Mouse (Mus musculus): ENCODE data around the gene Cacna2d3. TPM values are rescaled to one million over a fixed set of nuclear protein-coding genes. Genes with fewer than 3 reads are reported as not detected.

The Cacna2d3 gene
- total RNA-seq, 2 experiments from 2014 or later = 0.41 to 0.52 TPM

DNA sequence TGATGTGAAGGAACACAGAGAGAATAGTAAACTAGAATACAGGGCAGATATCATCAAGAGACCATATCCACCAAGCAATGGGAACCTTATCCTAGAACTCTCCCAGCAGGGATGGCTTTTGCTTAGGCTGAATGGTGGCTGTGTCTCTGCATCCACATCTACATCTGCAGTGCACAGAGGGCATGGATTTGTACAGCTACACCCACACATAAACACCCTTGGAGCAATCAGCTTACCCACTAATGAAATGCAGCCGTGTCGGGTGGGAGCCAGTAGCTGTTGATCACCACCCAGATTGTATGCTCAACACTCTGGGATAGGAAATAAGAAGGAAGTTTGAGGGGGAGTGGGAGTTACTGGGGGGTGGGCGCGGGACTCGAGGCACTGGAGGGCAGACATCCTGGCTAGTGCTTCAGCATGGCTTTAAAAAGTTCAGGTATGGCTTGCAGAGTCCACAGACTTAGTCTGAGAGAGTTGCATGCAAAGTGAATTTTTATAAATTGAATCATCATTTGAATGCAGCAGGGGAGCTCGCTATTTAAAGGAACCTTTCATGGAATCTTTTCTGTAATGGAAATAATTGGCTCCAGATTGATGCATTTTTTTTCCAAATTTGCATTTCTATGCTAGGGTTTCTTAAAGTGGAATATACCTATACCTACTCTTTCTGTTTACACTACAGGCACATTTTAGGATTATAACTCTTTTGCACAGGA lies 693.1 kb downstream of the Cacna2d3 start:
- intact Hi-C loops (cut with DNase I) = no loop called here
- DNase-seq = no peak

DNA sequence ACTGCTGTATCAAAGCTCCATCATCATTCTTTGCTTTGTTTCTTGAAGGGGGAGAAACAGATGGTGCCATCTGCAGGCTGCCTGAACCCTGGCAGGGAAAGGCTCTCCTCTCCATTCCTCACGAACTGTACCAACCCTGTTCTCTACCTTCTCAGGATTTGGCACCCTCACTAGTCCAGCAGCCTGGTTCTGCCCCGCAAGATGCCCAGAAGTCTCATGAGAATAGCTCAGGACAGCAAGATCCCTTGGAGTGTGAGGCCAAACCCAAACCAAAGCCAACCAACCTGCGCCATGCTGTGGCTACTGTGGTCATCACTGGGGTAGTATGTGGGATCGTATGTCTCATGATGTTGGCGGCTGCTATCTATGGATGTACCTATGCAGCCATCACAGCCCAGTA lies 694.4 kb downstream of the Cacna2d3 start:
- intact Hi-C loops (cut with DNase I) = no loop called here
- no peak for DNase-seq

GRCm38 (mm10) chr14:29025335-29025734 lies 696.3 kb downstream of the Cacna2d3 start:
- DNase-seq = no peak
- intact Hi-C loops (cut with DNase I) = no loop called here

- intact Hi-C loops (cut with DNase I) = no loop called here
- DNase-seq = peak; percentile 57 to 72
Measured at GRCm38 (mm10) chr14:29023246-29023645, 698.4 kb downstream of the Cacna2d3 start.

- DNase-seq = no peak
- intact Hi-C loops (cut with DNase I) = no loop called here
Measured at GRCm38 (mm10) chr14:29021295-29021694, 700.4 kb downstream of the Cacna2d3 start.

GRCm38 (mm10) chr14:29018316-29019000 lies 703.2 kb downstream of the Cacna2d3 start:
- intact Hi-C loops (cut with DNase I) = loop anchor here (2.0 kb wide), 1 partner anchor 22 kb away; no protein-coding TSS in a partner anchor
- no peak for DNase-seq

DNA sequence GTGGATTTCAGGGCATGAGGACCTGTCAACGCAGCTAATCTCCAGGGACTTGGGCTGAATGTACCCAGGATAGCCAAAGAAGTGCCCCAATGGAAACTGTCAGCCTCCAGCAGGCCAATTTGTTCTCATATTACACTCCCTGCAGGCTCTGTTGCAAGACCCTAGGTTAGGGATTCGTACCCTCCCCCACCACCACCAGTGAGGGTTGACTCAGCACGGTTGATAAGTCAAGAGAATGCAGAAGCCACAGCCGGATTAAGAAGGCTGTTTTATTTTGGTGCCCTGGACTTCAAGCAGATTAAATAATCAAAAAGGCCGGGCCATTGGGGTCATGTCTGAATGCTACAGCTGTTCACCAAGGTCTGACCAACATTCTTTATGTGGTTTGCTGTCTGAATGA lies 703.8 kb downstream of the Cacna2d3 start, which contains the start of gene Lrtm1:
Gene Lrtm1 (plus strand): TSS at position 326 of the 400 bp plus-strand sequence.
- peak; percentile 82 to 84 for DNase-seq
- intact Hi-C loops (cut with DNase I) = loop anchor here (2.0 kb wide), 1 partner anchor 23 kb away; no protein-coding TSS in a partner anchor

DNA sequence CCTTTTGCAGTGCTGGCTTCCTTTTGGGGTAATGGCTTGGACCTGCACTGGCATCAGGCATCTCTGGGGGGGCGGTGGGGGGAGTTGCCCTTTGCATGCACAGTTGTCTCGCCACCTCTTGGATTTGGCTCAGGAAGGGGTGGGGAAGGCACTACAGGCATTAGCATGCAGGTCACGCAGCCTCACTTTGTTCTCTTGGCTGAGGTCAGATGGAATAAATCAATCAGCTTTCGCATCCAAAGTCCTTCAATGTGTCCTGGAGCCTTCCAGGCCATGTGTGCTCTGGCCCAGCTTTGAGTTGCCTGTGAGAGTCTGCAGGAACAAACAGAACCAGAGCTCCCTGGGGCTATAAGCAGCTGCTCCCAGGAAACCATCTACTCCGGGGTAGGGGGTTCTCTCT lies 705.8 kb downstream of the Cacna2d3 start:
- intact Hi-C loops (cut with DNase I) = no loop called here
- DNase-seq = no peak

DNA sequence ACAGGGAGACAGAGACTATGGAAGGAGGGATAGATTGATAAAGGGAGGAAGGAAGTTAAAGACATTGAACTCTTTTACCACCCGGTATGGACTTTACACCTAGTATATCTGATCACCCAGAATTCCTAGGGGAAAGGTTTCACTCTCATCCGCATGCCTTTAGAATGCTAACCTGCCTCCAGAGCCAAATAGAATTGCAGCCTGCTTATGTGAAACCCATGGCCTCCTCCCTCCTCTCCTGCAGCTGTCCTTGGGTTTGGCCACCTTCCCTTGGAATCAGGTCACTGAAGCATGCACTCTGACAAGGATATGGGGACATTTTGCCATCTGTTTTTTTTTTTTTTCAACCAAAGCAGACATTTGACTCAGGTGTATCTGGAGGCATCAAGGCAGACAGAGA lies 707.0 kb downstream of the Cacna2d3 start:
- DNase-seq = no peak
- intact Hi-C loops (cut with DNase I) = no loop called here

DNA sequence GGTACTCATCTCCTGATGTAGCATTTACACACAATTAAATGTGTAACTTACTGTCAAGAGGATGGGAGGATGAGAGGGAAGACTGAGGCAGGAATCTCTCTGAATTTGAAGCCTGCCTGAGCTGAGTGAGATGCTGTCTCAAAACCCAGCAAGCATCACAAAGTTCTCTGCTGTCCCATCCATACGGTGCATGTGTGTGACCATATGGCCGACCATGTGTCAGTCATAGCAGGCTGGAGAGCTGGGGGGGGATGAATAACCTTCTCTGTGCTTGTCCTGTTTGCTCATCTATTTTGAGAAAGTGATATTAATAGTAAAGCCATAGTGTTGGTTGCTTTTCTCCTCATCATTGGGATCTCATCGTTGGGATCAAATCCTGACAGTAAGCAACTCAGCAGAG lies 708.5 kb downstream of the Cacna2d3 start:
- intact Hi-C loops (cut with DNase I) = no loop called here
- no peak for DNase-seq

- intact Hi-C loops (cut with DNase I) = no loop called here
- DNase-seq = no peak
Measured at GRCm38 (mm10) chr14:29009644-29010043, 712.0 kb downstream of the Cacna2d3 start.

GRCm38 (mm10) chr14:29005228-29005840 lies 716.3 kb downstream of the Cacna2d3 start:
- intact Hi-C loops (cut with DNase I) = no loop called here
- no peak for DNase-seq

DNA sequence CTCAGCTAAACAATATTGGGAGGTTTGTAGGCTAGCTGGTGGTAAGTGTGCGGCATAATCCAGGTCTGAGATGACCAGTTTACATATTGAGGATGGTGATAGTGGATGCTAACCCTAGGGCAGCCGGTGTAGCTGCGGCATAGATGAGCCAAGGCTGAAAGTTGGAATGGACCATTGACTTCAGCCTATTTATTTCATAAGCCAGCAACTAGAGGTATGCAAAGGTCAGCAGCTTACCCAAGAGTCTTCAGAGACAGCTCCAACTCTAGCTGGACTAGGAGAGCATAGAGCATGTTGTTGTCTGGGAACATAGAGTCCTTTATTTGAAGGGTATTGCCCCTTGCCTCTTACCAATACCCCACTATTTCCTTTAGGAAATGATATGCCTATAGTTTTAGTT lies 725.1 kb downstream of the Cacna2d3 start:
- DNase-seq = no peak

DNA sequence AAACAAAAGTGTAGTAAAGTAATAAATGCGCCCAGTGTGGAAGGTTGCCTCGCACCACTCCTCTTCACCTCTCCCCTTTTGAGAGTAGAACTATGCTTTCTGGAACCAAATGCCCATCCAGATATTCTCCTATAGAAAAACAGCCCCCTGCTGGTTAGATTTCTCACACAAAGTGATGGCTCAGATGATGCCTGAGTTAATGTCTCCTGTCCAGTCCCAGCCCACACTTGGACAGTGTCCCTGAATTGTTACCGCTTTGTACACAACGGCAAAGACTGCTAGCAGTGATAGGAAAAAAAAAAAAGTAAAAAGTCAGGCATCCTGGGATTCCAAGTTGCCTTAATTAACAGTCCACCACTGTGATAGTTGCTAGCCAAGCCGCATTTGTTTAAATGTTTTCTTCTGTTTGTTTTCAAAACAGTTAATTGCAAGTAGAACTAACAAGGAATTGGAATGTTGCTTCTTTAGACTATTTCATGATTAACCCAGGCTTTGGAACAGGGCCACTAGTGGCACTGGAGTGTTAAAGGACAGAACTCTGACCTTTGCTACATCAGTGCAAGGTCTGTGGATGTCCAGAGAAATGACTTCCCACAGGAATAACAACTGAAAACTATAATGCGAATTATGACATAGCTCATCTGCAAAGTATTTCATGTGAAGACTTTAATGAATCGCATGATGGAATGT lies 733.3 kb downstream of the Cacna2d3 start:
- intact Hi-C loops (cut with DNase I) = no loop called here
- DNase-seq = no peak

More for the DNA sequence above, 725.1 kb downstream of the Cacna2d3 start:
- intact Hi-C loops (cut with DNase I) = no loop called here

DNA sequence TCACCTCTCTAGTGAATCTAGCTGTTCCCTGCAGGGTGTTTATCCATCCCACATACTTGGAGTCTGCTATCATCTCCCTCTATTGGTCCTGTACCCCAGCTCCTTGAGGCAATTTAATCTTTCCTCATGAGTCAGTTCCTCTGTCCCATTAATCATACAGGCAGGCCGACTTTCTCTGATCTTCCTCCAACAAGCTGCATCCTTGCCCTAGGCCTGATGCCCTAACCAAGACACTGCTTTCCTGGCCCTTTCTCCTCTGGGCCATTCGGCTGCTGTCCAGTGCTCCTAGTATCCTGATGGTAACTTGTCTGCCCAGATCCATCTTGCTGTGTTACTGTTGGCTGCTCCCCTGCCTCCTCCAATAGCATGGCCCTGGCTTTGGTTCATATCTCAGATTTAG lies 737.4 kb downstream of the Cacna2d3 start:
- intact Hi-C loops (cut with DNase I) = no loop called here
- no peak for DNase-seq

GRCm38 (mm10) chr14:28980482-28980881 lies 741.2 kb downstream of the Cacna2d3 start:
- DNase-seq = no peak
- intact Hi-C loops (cut with DNase I) = no loop called here

DNA sequence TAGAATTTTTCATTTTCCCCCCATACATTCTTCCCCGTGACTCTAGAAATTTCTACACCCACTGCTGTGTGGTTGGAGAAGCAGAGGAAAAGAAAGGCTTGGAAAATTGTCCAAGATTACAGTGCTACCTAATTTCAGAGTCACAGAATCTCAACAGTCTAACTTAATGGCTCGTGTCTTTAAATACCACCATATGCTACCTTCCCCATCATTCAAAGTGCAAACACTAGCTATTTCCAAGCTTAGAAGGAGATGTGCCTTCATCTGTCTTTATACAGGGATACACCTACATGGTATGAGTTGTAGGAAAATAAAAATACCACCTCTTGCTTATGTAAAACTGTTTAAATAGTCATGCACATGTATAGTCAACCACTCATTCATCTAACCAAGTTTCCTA lies 742.4 kb downstream of the Cacna2d3 start:
- no peak for DNase-seq
- intact Hi-C loops (cut with DNase I) = no loop called here

DNA sequence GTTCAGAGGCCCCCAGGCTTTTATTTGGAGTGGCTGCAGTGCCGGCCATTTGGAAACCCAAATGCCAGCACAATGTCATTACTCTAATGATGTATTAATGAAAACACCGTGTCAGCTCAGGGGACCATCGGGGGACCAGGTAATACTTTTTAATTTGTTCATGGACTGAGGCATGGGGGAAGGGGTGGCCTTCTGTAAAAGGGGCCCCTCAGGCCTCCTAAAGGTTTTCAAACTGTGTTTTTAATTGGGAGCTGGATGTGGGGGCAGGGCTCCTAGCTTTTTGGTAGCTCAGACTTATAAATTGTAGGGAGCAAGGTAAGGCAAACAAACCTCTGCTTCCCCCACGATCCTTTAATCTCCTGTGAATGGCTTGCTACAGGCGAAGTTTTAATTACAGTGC lies 749.0 kb downstream of the Cacna2d3 start:
- DNase-seq = no peak
- intact Hi-C loops (cut with DNase I) = no loop called here

DNA sequence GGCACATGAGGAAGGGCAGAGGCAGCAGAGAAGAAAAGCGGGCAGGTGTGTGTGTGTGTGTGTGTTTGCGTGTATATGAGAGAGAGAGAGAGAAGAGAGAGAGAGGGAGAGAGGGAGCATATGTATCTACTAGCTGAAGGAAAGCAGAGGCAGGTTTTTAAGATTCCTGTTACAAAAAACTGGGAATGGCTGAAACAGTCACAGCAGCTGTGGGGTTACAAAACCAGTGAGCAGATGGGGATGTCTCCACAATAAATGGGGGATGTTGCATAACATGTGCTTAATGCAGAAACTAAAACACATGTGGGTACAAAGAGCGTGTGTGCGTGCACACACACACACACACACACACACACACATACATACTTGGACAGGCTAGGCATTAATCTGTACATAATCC lies 752.4 kb downstream of the Cacna2d3 start:
- intact Hi-C loops (cut with DNase I) = no loop called here
- DNase-seq = no peak

- intact Hi-C loops (cut with DNase I) = no loop called here
- no peak for DNase-seq
Measured at GRCm38 (mm10) chr14:28966881-28967280, 754.8 kb downstream of the Cacna2d3 start.

DNA sequence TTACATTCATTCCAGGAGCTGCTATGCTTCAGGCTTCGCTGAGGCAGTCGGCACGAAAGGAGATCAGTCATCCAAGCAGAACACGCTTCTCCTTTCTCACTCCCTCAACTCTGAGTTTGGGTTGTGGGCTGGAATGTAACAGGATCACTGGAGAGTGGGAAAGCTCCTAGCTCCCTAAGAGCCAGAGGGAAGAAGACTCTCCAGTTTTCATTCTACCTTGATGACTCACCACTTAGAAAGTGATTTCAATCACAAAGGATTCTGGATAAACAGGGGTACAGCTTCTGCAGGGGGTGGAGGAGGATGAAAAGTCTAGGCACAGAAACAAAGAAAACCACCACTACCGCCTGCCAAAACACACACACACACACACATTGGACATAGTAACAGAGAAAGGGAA lies 760.3 kb downstream of the Cacna2d3 start:
- DNase-seq = no peak
- intact Hi-C loops (cut with DNase I) = no loop called here
